ENCODE assay signal across 30 mouse cellular contexts in the genomic region with DNA sequence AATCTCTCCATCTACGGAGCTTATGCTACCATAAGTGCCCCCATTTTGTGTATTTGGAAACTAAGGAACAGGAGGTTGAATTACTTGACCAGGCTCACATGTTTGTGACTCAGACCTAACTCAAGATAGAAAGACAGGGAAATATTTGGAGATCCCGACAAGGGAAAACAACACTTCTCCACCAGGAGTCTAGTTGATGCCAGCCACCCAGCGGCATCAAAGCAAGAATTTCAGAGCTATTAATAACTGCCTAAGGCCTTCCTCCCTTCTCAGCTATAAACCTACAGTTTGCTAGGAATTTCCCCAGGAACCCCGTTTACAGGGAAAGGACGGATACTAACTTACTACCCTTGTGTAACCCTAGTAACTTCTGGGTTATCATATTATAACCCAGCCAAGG.
A peak's percentile ranks its signal among the peaks of the same experiment; 100 is the strongest.
DNase-seq lines count a peak whose midpoint lies in the region; ATAC-seq and TF ChIP-seq lines count a peak whose summit lies in the region.
"Had no signal": no experiment of that assay in that cellular context is flagged by ENCODE, and none has a peak within 500 bp of the region (broad histone marks: within the 10 kb centered on the region; RNA-seq: fewer than 3 reads in every experiment).

No protein-coding gene starts in this region.

- H3K4me2 ChIP-seq in forebrain, embryonic 12.5 days: no peak overlapping the region
- H3K4me2 ChIP-seq in neural tube, embryonic 11.5 days (ENCODE audit: low read depth): no peak overlapping the region
- no peak overlapping the region for H3K4me2 ChIP-seq in hindbrain, embryonic 14.5 days (replicated peaks)
- H3K4me2 ChIP-seq: forebrain, embryonic 15.5 days; heart, embryonic 15.5 days; limb, embryonic 15.5 days; liver, embryonic 13.5 days; midbrain, embryonic 13.5 days; stomach, embryonic 15.5 days had no signal

- H3K4me1 ChIP-seq in forebrain, embryonic 12.5 days: peaks cover 95% of the 10 kb centered on the region
- H3K4me1 ChIP-seq in forebrain, embryonic 10.5 days: peaks cover 100% of the 10 kb centered on the region
- H3K4me1 ChIP-seq in neural tube, embryonic 11.5 days (ENCODE audit: control insufficient read depth, insufficient read depth, low read length): peaks cover 90% of the 10 kb centered on the region
- H3K4me1 ChIP-seq in hindbrain, embryonic 14.5 days (replicated peaks; ENCODE audit: control insufficient read depth, insufficient read depth, low read length): peaks cover 98% of the 10 kb centered on the region
- H3K4me1 ChIP-seq: liver, embryonic 13.5 days; megakaryocyte, embryonic 14.5 days had no signal

- no peak for TF ChIP-seq CTCF in layer of hippocampus, adult 2 months (conservative IDR thresholded peaks at IDR 0.05)

- H3K36me3 ChIP-seq in forebrain, embryonic 12.5 days (replicated peaks): no peaks in the 10 kb centered on the region
- no peaks in the 10 kb centered on the region for H3K36me3 ChIP-seq in forebrain, embryonic 10.5 days (replicated peaks)
- H3K36me3 ChIP-seq in neural tube, embryonic 11.5 days (ENCODE audit: control insufficient read depth, insufficient read depth, low read length): no peaks in the 10 kb centered on the region
- H3K36me3 ChIP-seq in hindbrain, embryonic 14.5 days (replicated peaks; ENCODE audit: control insufficient read depth, insufficient read depth): no peaks in the 10 kb centered on the region
- H3K36me3 ChIP-seq: forebrain, embryonic 15.5 days; heart, embryonic 15.5 days; limb, embryonic 15.5 days; liver, embryonic 13.5 days; midbrain, embryonic 13.5 days; stomach, embryonic 15.5 days had no signal

- H3K27me3 ChIP-seq in forebrain, embryonic 12.5 days: peaks cover 3% of the 10 kb centered on the region; the same call in 1 of the 2 replicates
- H3K27me3 ChIP-seq in forebrain, embryonic 10.5 days (ENCODE audit: poor library complexity, severe bottlenecking): peaks cover 19% of the 10 kb centered on the region; the same call in 1 of the 2 replicates
- no peaks in the 10 kb centered on the region for H3K27me3 ChIP-seq in neural tube, embryonic 11.5 days (ENCODE audit: control insufficient read depth, insufficient read depth, low read length)
- no peaks in the 10 kb centered on the region for H3K27me3 ChIP-seq in hindbrain, embryonic 14.5 days (ENCODE audit: control insufficient read depth, insufficient read depth, low read length)
- H3K27me3 ChIP-seq: forebrain, embryonic 15.5 days; heart, embryonic 15.5 days; limb, embryonic 15.5 days; liver, embryonic 13.5 days; megakaryocyte, embryonic 14.5 days; midbrain, embryonic 13.5 days; Patski; stomach, embryonic 15.5 days had no signal

- no peak for DNase-seq in forebrain, embryonic 10.5 days (ENCODE audit: extremely low spot score, low spot score)
- no peak for DNase-seq in layer of hippocampus, adult 2 months (ENCODE audit: low spot score in 2 of 2)
- no peak for DNase-seq in layer of hippocampus, postnatal 10 days (ENCODE audit: low spot score in 2 of 2)
- DNase-seq in neural tube, embryonic 11.5 days (ENCODE audit: low spot score): no peak
- no peak for DNase-seq in neural tube, embryonic 10.5 days (ENCODE audit: extremely low spot score, low spot score)
- DNase-seq in hindbrain, embryonic 14.5 days (ENCODE audit: low spot score): no peak
- no peak for DNase-seq in embryo, embryonic 10 days (ENCODE audit: low spot score)
- DNase-seq: adrenal gland, postnatal 10 days; cerebellum, adult 18-20 months; cerebellum, postnatal 14 days; gastrocnemius, adult 2 months; kidney, adult 9 months; kidney, postnatal 10 days; layer of hippocampus, adult 9-11 months; liver, embryonic 13.5 days; lung, adult 18-20 months; lung, postnatal 4 days; retina, postnatal 1 day; right cerebral cortex, postnatal 14 days; thymus, postnatal 14 days had no signal

- H3K9me3 ChIP-seq in forebrain, embryonic 12.5 days: no peaks in the 10 kb centered on the region
- H3K9me3 ChIP-seq in forebrain, embryonic 10.5 days: no peaks in the 10 kb centered on the region
- no peaks in the 10 kb centered on the region for H3K9me3 ChIP-seq in neural tube, embryonic 11.5 days (ENCODE audit: control insufficient read depth, low read length)
- no peaks in the 10 kb centered on the region for H3K9me3 ChIP-seq in hindbrain, embryonic 14.5 days (ENCODE audit: control insufficient read depth, low read length)
- H3K9me3 ChIP-seq: forebrain, embryonic 15.5 days; heart, embryonic 15.5 days; limb, embryonic 15.5 days; liver, embryonic 13.5 days; megakaryocyte, embryonic 14.5 days; midbrain, embryonic 13.5 days; stomach, embryonic 15.5 days had no signal

- ATAC-seq in forebrain, embryonic 12.5 days (ENCODE audit: low FRiP score): no peak
- ATAC-seq in neural tube, embryonic 11.5 days (ENCODE audit: insufficient read depth, low FRiP score, low TSS enrichment): no peak
- no peak for ATAC-seq in hindbrain, embryonic 14.5 days (ENCODE audit: low FRiP score)
- ATAC-seq: forebrain, embryonic 15.5 days; intestine, postnatal 0 days; lung, postnatal 0 days; midbrain, embryonic 13.5 days; Patski had no signal

- H3K9ac ChIP-seq in forebrain, embryonic 12.5 days: no peak overlapping the region
- H3K9ac ChIP-seq in neural tube, embryonic 11.5 days (ENCODE audit: low read length): no peak overlapping the region
- H3K9ac ChIP-seq in hindbrain, embryonic 14.5 days: no peak overlapping the region
- H3K9ac ChIP-seq: forebrain, embryonic 15.5 days; heart, embryonic 15.5 days; limb, embryonic 15.5 days; liver, embryonic 13.5 days; midbrain, embryonic 13.5 days; stomach, embryonic 15.5 days had no signal

- WGBS in forebrain, embryonic 12.5 days: 90% methylated on average over 5 of the region's 5 CpGs
- 88% methylated on average over 5 of the region's 5 CpGs for WGBS in forebrain, embryonic 10.5 days
- WGBS in neural tube, embryonic 11.5 days: 66% methylated on average over 5 of the region's 5 CpGs
- WGBS in hindbrain, embryonic 14.5 days: 66% methylated on average over 5 of the region's 5 CpGs

- H3K4me3 ChIP-seq in forebrain, embryonic 12.5 days (replicated peaks): no peak overlapping the region
- H3K4me3 ChIP-seq in forebrain, embryonic 10.5 days: no peak overlapping the region
- no peak overlapping the region for H3K4me3 ChIP-seq in layer of hippocampus, adult 2 months
- no peak overlapping the region for H3K4me3 ChIP-seq in neural tube, embryonic 11.5 days (ENCODE audit: low read depth, low read length)
- no peak overlapping the region for H3K4me3 ChIP-seq in hindbrain, embryonic 14.5 days (replicated peaks; ENCODE audit: low read length)
- H3K4me3 ChIP-seq: forebrain, embryonic 15.5 days; gastrocnemius, adult 2 months; heart, embryonic 15.5 days; limb, embryonic 15.5 days; liver, embryonic 13.5 days; megakaryocyte, embryonic 14.5 days; midbrain, embryonic 13.5 days; stomach, embryonic 15.5 days had no signal

- H3K27ac ChIP-seq in forebrain, embryonic 12.5 days: peak overlapping the region; percentile 85
- no peak overlapping the region for H3K27ac ChIP-seq in forebrain, embryonic 10.5 days
- H3K27ac ChIP-seq in layer of hippocampus, adult 2 months: peak overlapping the region; percentile 76; the same call in 1 of the 2 replicates
- H3K27ac ChIP-seq in neural tube, embryonic 11.5 days (ENCODE audit: low read depth, low read length): peak overlapping the region; percentile 81
- 0 out of 2 replicates have a peak overlapping the region, but pooled peaks have one; percentile 48 for H3K27ac ChIP-seq in hindbrain, embryonic 14.5 days
- H3K27ac ChIP-seq: gastrocnemius, adult 2 months; heart, embryonic 15.5 days; limb, embryonic 15.5 days; liver, embryonic 13.5 days; stomach, embryonic 15.5 days had no signal
